In the genomic region with DNA sequence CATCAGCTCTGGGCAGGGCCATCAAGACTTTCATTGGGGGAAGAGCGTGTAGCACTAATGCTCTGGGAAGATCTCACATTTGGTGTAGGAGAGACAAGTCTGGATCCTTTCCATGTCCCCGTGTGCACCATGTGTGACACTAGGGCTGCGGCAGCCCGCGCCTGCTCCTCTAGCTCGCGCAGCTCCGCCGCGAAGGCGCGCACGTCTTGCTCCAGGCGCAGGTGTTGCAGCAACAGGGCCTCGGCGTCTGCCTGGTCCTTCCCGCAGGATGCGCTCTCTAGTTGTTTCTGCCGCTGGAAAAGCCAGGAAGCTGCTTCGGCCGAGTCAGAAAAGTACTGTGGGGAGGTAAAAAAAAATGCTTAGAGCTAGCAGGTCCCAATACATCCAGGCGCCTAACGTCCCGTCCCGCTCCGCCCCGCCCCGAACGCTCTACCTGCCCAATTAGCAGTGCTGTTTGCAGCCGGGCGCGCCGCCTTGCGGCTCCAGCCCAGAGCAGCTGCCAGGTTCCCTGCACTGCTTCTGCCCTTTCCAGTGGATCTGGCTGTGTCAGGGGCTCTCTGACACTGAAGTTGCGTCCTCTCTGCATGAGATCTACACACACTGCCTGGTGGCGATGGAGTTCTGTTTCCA, we compare ENCODE assay signal across 8 mouse cellular contexts. TPM values are rescaled to one million over a fixed set of nuclear protein-coding genes. Genes with fewer than 3 reads are reported as not detected.
DNase-seq lines count a peak whose midpoint lies in the region; ATAC-seq and TF ChIP-seq lines count a peak whose summit lies in the region.

No protein-coding gene starts in this region.

- intact Hi-C loops in left cerebral cortex, postnatal 36 days (cut with DNase I) = no loop called here

- peak; percentile 79 for DNase-seq in brain, adult 2 months (ENCODE audit: low read depth, low spot score)
- peak; percentile 82 for DNase-seq in forebrain, embryonic 11.5 days (ENCODE audit: low spot score)
- peak; percentile 53 for DNase-seq in hindbrain, embryonic 14.5 days (ENCODE audit: low spot score)
- DNase-seq in left cerebral cortex, postnatal 36 days (ENCODE audit: low spot score in 2 of 2) = peak; percentile 34 to 50
- DNase-seq in right cerebral cortex, postnatal 4 days = peak; percentile 26

- peak overlapping the region; percentile 48 for H3K4me3 ChIP-seq in ES-Bruce4 (ENCODE audit: low read depth, low read length)
- peak overlapping the region; percentile 31 for H3K4me3 ChIP-seq in forebrain, embryonic 11.5 days (ENCODE audit: low read depth, low read length)
- peak overlapping the region; percentile 34 for H3K4me3 ChIP-seq in hindbrain, embryonic 14.5 days (replicated peaks; ENCODE audit: low read length)
- peak overlapping the region; percentile 62 for H3K4me3 ChIP-seq in megakaryocyte, embryonic 14.5 days (replicated peaks)

- peak overlapping the region; percentile 62 for H3K4me2 ChIP-seq in forebrain, embryonic 11.5 days (ENCODE audit: low read depth, low read length, severe bottlenecking)
- H3K4me2 ChIP-seq in hindbrain, embryonic 14.5 days (replicated peaks) = peak overlapping the region; percentile 62

- no peak; the same call in 1 of the 2 replicates for ATAC-seq in forebrain, embryonic 11.5 days (replicated peaks; ENCODE audit: low FRiP score)
- peak; percentile 62; the same call in 1 of the 2 replicates for ATAC-seq in hindbrain, embryonic 14.5 days (ENCODE audit: low FRiP score)
- no peak for ATAC-seq in monocyte, adult 5-6 weeks (replicated peaks; ENCODE audit: insufficient number of reproducible peaks, low FRiP score, low TSS enrichment, poor library complexity, severe bottlenecking)

- H3K9ac ChIP-seq in ES-Bruce4 (ENCODE audit: low read depth, poor library complexity, severe bottlenecking) = peak overlapping the region; percentile 3
- peak overlapping the region; percentile 12; the same call in 1 of the 2 replicates for H3K9ac ChIP-seq in forebrain, embryonic 11.5 days (ENCODE audit: low read length)
- H3K9ac ChIP-seq in hindbrain, embryonic 14.5 days = peak overlapping the region; percentile 35

- H3K27ac ChIP-seq in ES-Bruce4 (ENCODE audit: insufficient read depth, low read length) = no peak overlapping the region
- no peak overlapping the region for H3K27ac ChIP-seq in forebrain, embryonic 11.5 days (ENCODE audit: low read depth, low read length)
- H3K27ac ChIP-seq in hindbrain, embryonic 14.5 days = no peak overlapping the region

- WGBS in forebrain, embryonic 11.5 days = under 1% methylated on average over 36 of the region's 36 CpGs
- WGBS in hindbrain, embryonic 14.5 days = 2% methylated on average over 36 of the region's 36 CpGs

- TF ChIP-seq POLR2A in ES-Bruce4 (IDR thresholded peaks at IDR 0.05; ENCODE audit: insufficient read depth, low read length) = no peak

- TF ChIP-seq CTCF in ES-Bruce4 (IDR thresholded peaks at IDR 0.05; ENCODE audit: low read depth, low read length) = peak; percentile 70

- TF ChIP-seq EP300 in ES-Bruce4 (IDR thresholded peaks at IDR 0.05; ENCODE audit: insufficient read depth, low read depth, low read length) = no peak

- no peaks in the 10 kb centered on the region for H3K27me3 ChIP-seq in ES-Bruce4 (ENCODE audit: control insufficient read depth, insufficient read depth, low read length, poor library complexity, severe bottlenecking)
- H3K27me3 ChIP-seq in forebrain, embryonic 11.5 days (ENCODE audit: control insufficient read depth, insufficient read depth, low read length) = peaks cover 17% of the 10 kb centered on the region
- H3K27me3 ChIP-seq in hindbrain, embryonic 14.5 days (ENCODE audit: control insufficient read depth, insufficient read depth, low read length) = peaks cover 32% of the 10 kb centered on the region
- H3K27me3 ChIP-seq in megakaryocyte, embryonic 14.5 days (replicated peaks) = peaks cover 79% of the 10 kb centered on the region

- H3K4me1 ChIP-seq in ES-Bruce4 (ENCODE audit: control insufficient read depth, insufficient read depth, low read length) = no peaks in the 10 kb centered on the region
- H3K4me1 ChIP-seq in forebrain, embryonic 11.5 days (replicated peaks; ENCODE audit: control insufficient read depth, insufficient read depth, low read length) = peaks cover 5% of the 10 kb centered on the region; the same call in 1 of the 2 replicates
- H3K4me1 ChIP-seq in hindbrain, embryonic 14.5 days (replicated peaks; ENCODE audit: control insufficient read depth, insufficient read depth, low read length) = no peaks in the 10 kb centered on the region
- peaks cover 15% of the 10 kb centered on the region for H3K4me1 ChIP-seq in megakaryocyte, embryonic 14.5 days

- H3K36me3 ChIP-seq in ES-Bruce4 (ENCODE audit: control insufficient read depth, insufficient read depth, low read length, poor library complexity, severe bottlenecking) = no peaks in the 10 kb centered on the region
- no peaks in the 10 kb centered on the region for H3K36me3 ChIP-seq in forebrain, embryonic 11.5 days (ENCODE audit: control insufficient read depth, insufficient read depth, low read length)
- no peaks in the 10 kb centered on the region for H3K36me3 ChIP-seq in hindbrain, embryonic 14.5 days (replicated peaks; ENCODE audit: control insufficient read depth, insufficient read depth)
- H3K36me3 ChIP-seq in megakaryocyte, embryonic 14.5 days (replicated peaks; ENCODE audit: low read length) = no peaks in the 10 kb centered on the region

- H3K9me3 ChIP-seq in ES-Bruce4 (replicated peaks; ENCODE audit: control insufficient read depth, insufficient read depth, low read length, poor library complexity, severe bottlenecking) = no peaks in the 10 kb centered on the region
- no peaks in the 10 kb centered on the region for H3K9me3 ChIP-seq in forebrain, embryonic 11.5 days (ENCODE audit: control insufficient read depth, low read length)
- H3K9me3 ChIP-seq in hindbrain, embryonic 14.5 days (ENCODE audit: control insufficient read depth, low read length) = no peaks in the 10 kb centered on the region
- no peaks in the 10 kb centered on the region for H3K9me3 ChIP-seq in megakaryocyte, embryonic 14.5 days

RNA-seq across cellular contexts. Expression of gene Pla2g4b, which starts 43.0 kb away (rescaled TPM):
- polyA plus RNA-seq in ES-Bruce4 (2011; ENCODE audit: insufficient read depth, insufficient read length, low read depth, missing spikeins) = 5.6 and 8.3 TPM in 2 replicates
- polyA plus RNA-seq in forebrain, embryonic 11.5 days (2014; fragmentation: Nextera tagmentation; extraction: Ambion mirVana) = 1.5 and 1.8 TPM in 2 replicates
- polyA plus RNA-seq in hindbrain, embryonic 14.5 days (2014; fragmentation: Nextera tagmentation; extraction: Ambion mirVana) = 1.9 and 2.7 TPM in 2 replicates
- total RNA-seq in left cerebral cortex, postnatal 36 days (2021) = 1 to 10 TPM; 1.4 to 3.7 TPM
- 0.34 and 2.8 TPM in 2 replicates for polyA plus RNA-seq in megakaryocyte, embryonic 14.5 days (2012; ENCODE audit: insufficient read depth, low replicate concordance)
- 1.5 to 4.7 TPM (median 2.4 TPM) in 3 replicates for total RNA-seq in monocyte, adult 5-6 weeks (2017)

RNA-seq across cellular contexts. Expression of gene Gm28042, which starts 48.9 kb away (rescaled TPM):
- 3.5 and 4.2 TPM in 2 replicates for polyA plus RNA-seq in ES-Bruce4 (2011; ENCODE audit: insufficient read depth, insufficient read length, low read depth, missing spikeins)
- 4.8 and 6.6 TPM in 2 replicates for polyA plus RNA-seq in forebrain, embryonic 11.5 days (2014; fragmentation: Nextera tagmentation; extraction: Ambion mirVana)
- 4.0 and 4.3 TPM in 2 replicates for polyA plus RNA-seq in hindbrain, embryonic 14.5 days (2014; fragmentation: Nextera tagmentation; extraction: Ambion mirVana)
- total RNA-seq in left cerebral cortex, postnatal 36 days (2021) = under 1 TPM in 1 of 2 experiments, not detected in 1; 0.84 TPM
- polyA plus RNA-seq in megakaryocyte, embryonic 14.5 days (2012; ENCODE audit: insufficient read depth, low replicate concordance) = 0.16 TPM in 1 of 2 replicates, not detected in the other
- 0.57 to 1.3 TPM in 2 of 3 replicates, not detected in the other for total RNA-seq in monocyte, adult 5-6 weeks (2017)

RNA-seq across cellular contexts. Expression of gene Jmjd7, which starts 48.9 kb away (rescaled TPM):
- 16.2 and 18.2 TPM in 2 replicates for polyA plus RNA-seq in ES-Bruce4 (2011; ENCODE audit: insufficient read depth, insufficient read length, low read depth, missing spikeins)
- 18.6 and 21.6 TPM in 2 replicates for polyA plus RNA-seq in forebrain, embryonic 11.5 days (2014; fragmentation: Nextera tagmentation; extraction: Ambion mirVana)
- 16.6 and 23.3 TPM in 2 replicates for polyA plus RNA-seq in hindbrain, embryonic 14.5 days (2014; fragmentation: Nextera tagmentation; extraction: Ambion mirVana)
- total RNA-seq in left cerebral cortex, postnatal 36 days (2021) = 1 to 10 TPM; 3.4 to 4.8 TPM
- 4.2 and 5.5 TPM in 2 replicates for polyA plus RNA-seq in megakaryocyte, embryonic 14.5 days (2012; ENCODE audit: insufficient read depth, low replicate concordance)
- total RNA-seq in monocyte, adult 5-6 weeks (2017) = 3.5 to 6.9 TPM (median 6.0 TPM) in 3 replicates

Comparison
In these comparisons a context has a peak if more than half of its experiments do, and no peak if none do; other contexts are left out.
1. DNase-seq: peak in every context shown above with its lines; median percentile 82 in forebrain, embryonic 11.5 days; 79 in brain, adult 2 months; 53 in hindbrain, embryonic 14.5 days; 42 in left cerebral cortex, postnatal 36 days; 26 in right cerebral cortex, postnatal 4 days.